Mouse (Mus musculus) limb, embryonic 13.5 days (tissue): ENCODE results near the gene Gm10203. TPM values are rescaled to one million over a fixed set of nuclear protein-coding genes. Genes with fewer than 3 reads are reported as not detected.
"Not testable (repeated sequence)": the region's sequence is repeated elsewhere in the genome, so short reads cannot be mapped to it uniquely, and the experiment has no call there.

Source experiments
- ATAC-seq: fragments of 200-750 bp; cut with Nextera tagmentation; 2 replicates; pipeline ENCODE4 v1.8.0; 2017; ENCODE audit warnings: low read depth, moderate number of reproducible peaks, moderate TSS enrichment; ENCODE audit not compliant: low FRiP score
- H3K27ac ChIP-seq: fragments of 300-500 bp; sonication (generic); 2 replicates; pipeline ENCODE4 v1.5.1; 2015; ENCODE audit warnings: inconsistent platforms, mild to moderate bottlenecking, moderate library complexity
- H3K27me3 ChIP-seq: fragments of 300-500 bp; sonication (generic); 2 replicates; pipeline ENCODE4 v1.6.1; 2015; ENCODE audit warnings: mild to moderate bottlenecking, inconsistent platforms
- H3K36me3 ChIP-seq: fragments of 300-500 bp; sonication (generic); 2 replicates; pipeline ENCODE4 v1.6.1; 2015; ENCODE audit warnings: inconsistent platforms, mild to moderate bottlenecking, moderate library complexity
- H3K4me1 ChIP-seq: fragments of 300-500 bp; sonication (generic); 2 replicates; pipeline ENCODE4 v1.6.1; 2015; ENCODE audit warnings: inconsistent platforms
- H3K4me2 ChIP-seq: fragments of 300-500 bp; sonication (generic); replicated peaks from 2 replicates; pipeline ENCODE4 v1.6.1; 2015; ENCODE audit warnings: inconsistent platforms, mild to moderate bottlenecking, moderate library complexity
- H3K4me3 ChIP-seq: fragments of 300-500 bp; sonication (generic); 2 replicates; pipeline ENCODE4 v1.5.1; 2015; ENCODE audit warnings: moderate library complexity, mild to moderate bottlenecking, inconsistent platforms
- H3K9ac ChIP-seq: fragments of 300-500 bp; sonication (generic); 2 replicates; pipeline ENCODE4 v1.6.1; 2015; ENCODE audit warnings: mild to moderate bottlenecking, inconsistent platforms
- H3K9me3 ChIP-seq: fragments of 300-500 bp; sonication (generic); 2 replicates; pipeline ENCODE4 v1.6.1; 2016; ENCODE audit warnings: inconsistent platforms
- WGBS: fragments of 180-500 bp; shearing (Covaris S2); methylation state at CpG from one replicate; pipeline ENCODE4 v1.1.7; 2015; 5-methylcytosine and 5-hydroxymethylcytosine counted together
- polyA plus RNA-seq: library from polyadenylated mRNA; unstranded; fragments of >200 nt; fragmentation: Nextera tagmentation; extraction: Ambion mirVana; gene quantifications from 2 replicates; pipeline ENCODE4 v1.2.1, GENCODE M21; 2015

The Gm10203 gene
- polyA plus RNA-seq, 1 experiment from 2014 or later, result not detected

GRCm38 (mm10) chr6:149167672-149168071 lies 37.7 kb downstream of the Gm10203 start:
- Histone ChIP-seq H3K27ac (no peak overlapping the region), H3K4me2 (no peak overlapping the region), H3K9me3 (no peaks in the 10 kb centered on the region), H3K4me3 (no peak overlapping the region), H3K27me3 (no peaks in the 10 kb centered on the region), H3K36me3 (peaks cover 53% of the 10 kb centered on the region), H3K9ac (no peak overlapping the region), H3K4me1 (no peaks in the 10 kb centered on the region)
- no peak for ATAC-seq
- 94% methylated on average over 1 of the region's 1 CpGs for WGBS

GRCm38 (mm10) chr6:149168436-149168835 lies 38.5 kb downstream of the Gm10203 start:
- Histone ChIP-seq H3K27ac (no peak overlapping the region), H3K9ac (no peak overlapping the region), H3K27me3 (no peaks in the 10 kb centered on the region), H3K36me3 (peaks cover 48% of the 10 kb centered on the region), H3K4me3 (no peak overlapping the region), H3K4me1 (no peaks in the 10 kb centered on the region), H3K4me2 (no peak overlapping the region), H3K9me3 (no peaks in the 10 kb centered on the region)
- WGBS, result 89% methylated on average over 2 of the region's 2 CpGs
- no peak for ATAC-seq

GRCm38 (mm10) chr6:149169965-149170364 lies 40.0 kb downstream of the Gm10203 start:
- not testable (repeated sequence) for H3K27ac ChIP-seq, H3K9me3 ChIP-seq, H3K27me3 ChIP-seq, H3K9ac ChIP-seq, H3K4me1 ChIP-seq, H3K4me2 ChIP-seq, ATAC-seq, H3K4me3 ChIP-seq
- 90% methylated on average over 4 of the region's 4 CpGs for WGBS
- peaks cover 51% of the 10 kb centered on the region for H3K36me3 ChIP-seq

- ATAC-seq, result no peak
- Histone ChIP-seq H3K27ac (no peak overlapping the region), H3K27me3 (no peaks in the 10 kb centered on the region), H3K4me1 (no peaks in the 10 kb centered on the region), H3K9ac (no peak overlapping the region), H3K4me2 (no peak overlapping the region), H3K4me3 (no peak overlapping the region), H3K9me3 (peaks cover 4% of the 10 kb centered on the region; the same call in 1 of the 2 replicates), H3K36me3 (peaks cover 67% of the 10 kb centered on the region)
- 59% methylated on average over 4 of the region's 4 CpGs for WGBS
Measured at GRCm38 (mm10) chr6:149173831-149174625, 44.1 kb downstream of the Gm10203 start.

GRCm38 (mm10) chr6:149174932-149175570 lies 45.1 kb downstream of the Gm10203 start:
- Histone ChIP-seq H3K9me3 (peaks cover 4% of the 10 kb centered on the region; the same call in 1 of the 2 replicates), H3K4me3 (no peak overlapping the region), H3K4me2 (no peak overlapping the region), H3K27me3 (no peaks in the 10 kb centered on the region), H3K9ac (no peak overlapping the region), H3K4me1 (no peaks in the 10 kb centered on the region), H3K36me3 (peaks cover 70% of the 10 kb centered on the region), H3K27ac (no peak overlapping the region)
- 91% methylated on average over 3 of the region's 3 CpGs for WGBS
- ATAC-seq, result no peak

GRCm38 (mm10) chr6:149179064-149179463 lies 49.1 kb downstream of the Gm10203 start:
- Histone ChIP-seq H3K27ac (no peak overlapping the region), H3K27me3 (no peaks in the 10 kb centered on the region), H3K9me3 (peaks cover 4% of the 10 kb centered on the region; the same call in 1 of the 2 replicates), H3K36me3 (peaks cover 84% of the 10 kb centered on the region), H3K4me1 (no peaks in the 10 kb centered on the region), H3K4me2 (no peak overlapping the region), H3K4me3 (no peak overlapping the region), H3K9ac (no peak overlapping the region)
- no peak for ATAC-seq

Other genes with a start within 250 kb of the Gm10203 start
- gene Caprin2, start 233.9 kb upstream of the Gm10203 start, polyA plus RNA-seq, result 15.1 and 17.7 TPM in 2 replicates
- gene Sinhcaf, start 183.7 kb upstream of the Gm10203 start, polyA plus RNA-seq, result 107 and 108 TPM in 2 replicates
- 6.7 and 7.2 TPM in 2 replicates for gene Dennd5b, start 28.5 kb upstream of the Gm10203 start, polyA plus RNA-seq
- 18.2 and 18.3 TPM in 2 replicates for gene Etfbkmt, start 9.7 kb downstream of the Gm10203 start, polyA plus RNA-seq
- gene Amn1, start 58.5 kb downstream of the Gm10203 start, polyA plus RNA-seq, result 37.9 and 41.2 TPM in 2 replicates
- 59.9 and 63.9 TPM in 2 replicates for gene Resf1, start 179.2 kb downstream of the Gm10203 start, polyA plus RNA-seq